In genomic region chr19:6276426-6277421, GRCm38 (mm10) we compare ENCODE assay signal across 7 mouse cellular contexts. TPM values are rescaled to one million over a fixed set of nuclear protein-coding genes. Genes with fewer than 3 reads are reported as not detected.
DNase-seq lines count a peak whose midpoint lies in the region; ATAC-seq and TF ChIP-seq lines count a peak whose summit lies in the region.

Gene Ehd1 (plus strand): TSS chr19:6276725.

- H3K9ac ChIP-seq in embryonic facial prominence, embryonic 12.5 days = peak within 1 kb of the TSS; percentile 86
- H3K9ac ChIP-seq in limb, embryonic 12.5 days (replicated peaks) = peak within 1 kb of the TSS; percentile 82
- peak within 1 kb of the TSS; percentile 63 for H3K9ac ChIP-seq in midbrain, embryonic 15.5 days

- under 1% methylated on average over 99 of the region's 106 CpGs for WGBS in embryonic facial prominence, embryonic 12.5 days
- WGBS in kidney, adult 2 months = under 1% methylated on average over 104 of the region's 106 CpGs
- WGBS in limb, embryonic 12.5 days = under 1% methylated on average over 105 of the region's 106 CpGs
- WGBS in midbrain, embryonic 15.5 days = under 1% methylated on average over 102 of the region's 106 CpGs
- WGBS in spleen, adult 2 months = under 1% methylated on average over 105 of the region's 106 CpGs

- peak; percentile 90 for ATAC-seq in embryonic facial prominence, embryonic 12.5 days (ENCODE audit: insufficient number of reproducible peaks, insufficient read depth, low FRiP score, low TSS enrichment)
- ATAC-seq in limb, embryonic 12.5 days (ENCODE audit: insufficient number of reproducible peaks, insufficient read depth, low FRiP score, low TSS enrichment, low read depth) = peak; percentile 95
- ATAC-seq in midbrain, embryonic 15.5 days (replicated peaks) = peak; percentile 96

- TF ChIP-seq CTCF in kidney, adult 2 months (conservative IDR thresholded peaks at IDR 0.05; ENCODE audit: insufficient read depth, insufficient read length, low read depth, low read length) = peak; percentile 70
- peak; percentile 67 for TF ChIP-seq CTCF in spleen, adult 2 months (IDR thresholded peaks at IDR 0.05; ENCODE audit: extremely low read depth, insufficient read depth, insufficient read length, insufficient replicate concordance)

- peak within 1 kb of the TSS; percentile 75 for H3K27ac ChIP-seq in embryonic facial prominence, embryonic 12.5 days
- H3K27ac ChIP-seq in kidney, adult 2 months (ENCODE audit: insufficient read depth, low read depth, low read length) = peak within 1 kb of the TSS; percentile 73
- peak within 1 kb of the TSS; percentile 76 for H3K27ac ChIP-seq in limb, embryonic 12.5 days
- peak within 1 kb of the TSS; percentile 82 for H3K27ac ChIP-seq in midbrain, embryonic 15.5 days
- H3K27ac ChIP-seq in spleen, adult 2 months (ENCODE audit: insufficient read depth, low read length) = peak within 1 kb of the TSS; percentile 99

- H3K4me1 ChIP-seq in embryonic facial prominence, embryonic 12.5 days = peaks cover 26% of the 10 kb centered on the region
- H3K4me1 ChIP-seq in kidney, adult 2 months (ENCODE audit: control insufficient read depth, insufficient read depth, low read length) = peaks cover 46% of the 10 kb centered on the region
- H3K4me1 ChIP-seq in limb, embryonic 12.5 days (replicated peaks) = peaks cover 31% of the 10 kb centered on the region
- peaks cover 42% of the 10 kb centered on the region for H3K4me1 ChIP-seq in midbrain, embryonic 15.5 days
- H3K4me1 ChIP-seq in spleen, adult 2 months (ENCODE audit: control insufficient read depth, insufficient read depth, insufficient read length) = peaks cover 34% of the 10 kb centered on the region; the same call in 1 of the 2 replicates

- no peaks in the 10 kb centered on the region for H3K9me3 ChIP-seq in embryonic facial prominence, embryonic 12.5 days
- no peaks in the 10 kb centered on the region for H3K9me3 ChIP-seq in limb, embryonic 12.5 days
- H3K9me3 ChIP-seq in midbrain, embryonic 15.5 days = no peaks in the 10 kb centered on the region

- H3K4me3 ChIP-seq in embryonic facial prominence, embryonic 12.5 days = peak within 1 kb of the TSS; percentile 86
- peak within 1 kb of the TSS; percentile 90 for H3K4me3 ChIP-seq in kidney, adult 2 months (ENCODE audit: insufficient read depth, low read depth, low read length)
- peak within 1 kb of the TSS; percentile 80 for H3K4me3 ChIP-seq in limb, embryonic 12.5 days (replicated peaks)
- H3K4me3 ChIP-seq in midbrain, embryonic 15.5 days = peak within 1 kb of the TSS; percentile 84
- peak within 1 kb of the TSS; percentile 75 for H3K4me3 ChIP-seq in spleen, adult 2 months (ENCODE audit: extremely low read depth, insufficient read depth, insufficient read length)

- H3K4me2 ChIP-seq in embryonic facial prominence, embryonic 12.5 days (replicated peaks) = peak within 1 kb of the TSS; percentile 93
- H3K4me2 ChIP-seq in limb, embryonic 12.5 days = peak within 1 kb of the TSS; percentile 74
- H3K4me2 ChIP-seq in midbrain, embryonic 15.5 days = peak within 1 kb of the TSS; percentile 97

- TF ChIP-seq POLR2A in kidney, adult 2 months (IDR thresholded peaks at IDR 0.05; ENCODE audit: low read depth, low read length) = peak; percentile 61
- TF ChIP-seq POLR2A in spleen, adult 2 months (IDR thresholded peaks at IDR 0.05; ENCODE audit: low read depth, low read length) = peak; percentile 47

- peak; percentile 97 for DNase-seq in adrenal gland, postnatal 25 days
- peak; percentile 97 to 99 for DNase-seq in heart, adult 18-20 months
- peak; percentile 99 for DNase-seq in kidney, adult 2 months
- DNase-seq in spleen, adult 2 months (ENCODE audit: low read depth in 1 of 2, low spot score in 2 of 2) = peak; percentile 96

- peaks cover 15% of the 10 kb centered on the region for H3K36me3 ChIP-seq in embryonic facial prominence, embryonic 12.5 days
- H3K36me3 ChIP-seq in kidney, adult 2 months (ENCODE audit: control insufficient read depth, insufficient read depth, low read length) = no peaks in the 10 kb centered on the region
- peaks cover 31% of the 10 kb centered on the region for H3K36me3 ChIP-seq in limb, embryonic 12.5 days
- H3K36me3 ChIP-seq in midbrain, embryonic 15.5 days (replicated peaks) = peaks cover 7% of the 10 kb centered on the region; the same call in 1 of the 2 replicates
- H3K36me3 ChIP-seq in spleen, adult 2 months (ENCODE audit: control insufficient read depth, insufficient read depth, low read length) = peaks cover 5% of the 10 kb centered on the region

- no peaks in the 10 kb centered on the region for H3K27me3 ChIP-seq in embryonic facial prominence, embryonic 12.5 days
- H3K27me3 ChIP-seq in kidney, adult 2 months (replicated peaks; ENCODE audit: control insufficient read depth, insufficient read depth, low read length) = no peaks in the 10 kb centered on the region
- H3K27me3 ChIP-seq in limb, embryonic 12.5 days = no peaks in the 10 kb centered on the region
- H3K27me3 ChIP-seq in midbrain, embryonic 15.5 days (replicated peaks) = no peaks in the 10 kb centered on the region
- H3K27me3 ChIP-seq in spleen, adult 2 months (ENCODE audit: control insufficient read depth, insufficient read depth, low read length) = no peaks in the 10 kb centered on the region

RNA-seq across cellular contexts. Expression of gene Ehd1, which starts in this region (rescaled TPM):
- total RNA-seq in adrenal gland, postnatal 25 days (2021) = 101 and 126 TPM in 2 replicates
- 76.6 and 77.6 TPM in 2 replicates for polyA plus RNA-seq in embryonic facial prominence, embryonic 12.5 days (2016; fragmentation: Nextera tagmentation; extraction: Ambion mirVana)
- total RNA-seq in heart, adult 18-20 months (2021) = 100 to 1,000 TPM; 101 to 107 TPM
- polyA plus RNA-seq in kidney, adult 2 months (2012; rRNA removed) = 224 and 317 TPM in 2 replicates
- 71.5 and 71.6 TPM in 2 replicates for polyA plus RNA-seq in limb, embryonic 12.5 days (2016; fragmentation: Nextera tagmentation; extraction: Ambion mirVana)
- polyA plus RNA-seq in midbrain, embryonic 15.5 days (2015; fragmentation: Nextera tagmentation; extraction: Ambion mirVana) = 107 and 111 TPM in 2 replicates
- 285 and 377 TPM in 2 replicates for polyA plus RNA-seq in spleen, adult 2 months (2012; rRNA removed)

Comparison
In these comparisons a context has a peak if more than half of its experiments do, and no peak if none do; other contexts are left out.
1. Peak in every context shown above with its lines: DNase-seq, ATAC-seq, H3K4me3 ChIP-seq and H3K27ac ChIP-seq.